In the genomic region with DNA sequence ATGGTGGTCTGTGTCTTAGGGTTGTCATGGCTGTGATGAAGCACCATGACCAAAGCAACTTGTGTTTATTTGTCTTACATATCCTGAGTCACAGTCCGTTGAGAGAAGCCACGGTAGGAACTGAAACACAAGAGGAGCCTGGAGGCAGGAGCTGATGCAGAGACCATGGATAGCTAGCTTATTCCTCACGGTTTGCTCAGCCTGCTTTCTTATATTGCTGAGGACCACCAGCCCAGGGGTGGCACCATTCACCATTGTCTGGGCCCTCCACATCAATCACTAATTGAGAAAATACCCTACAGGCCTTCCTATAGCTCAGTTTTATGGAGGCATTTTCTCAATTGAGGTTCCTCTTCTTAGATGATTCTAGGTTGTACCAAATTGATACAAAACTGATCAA, we compare ENCODE assay signal across 16 mouse cellular contexts.
"Had no signal": no experiment of that assay in that cellular context is flagged by ENCODE, and none has a peak within 500 bp of the region (broad histone marks: within the 10 kb centered on the region; RNA-seq: fewer than 3 reads in every experiment).

No protein-coding gene starts in this region.

- H3K27me3 ChIP-seq: neural tube, embryonic 13.5 days; neural tube, embryonic 15.5 days; stomach, embryonic 15.5 days had no signal

- H3K36me3 ChIP-seq: neural tube, embryonic 13.5 days; neural tube, embryonic 15.5 days; stomach, embryonic 15.5 days had no signal

- H3K4me2 ChIP-seq: neural tube, embryonic 13.5 days; neural tube, embryonic 15.5 days; stomach, embryonic 15.5 days had no signal

- DNase-seq: retina, postnatal 1 day; right cerebral cortex, adult 18-20 months; right cerebral cortex, postnatal 14 days; right cerebral cortex, postnatal 25 days; right cerebral cortex, postnatal 4 days; spleen, adult 18-20 months; thymus, adult 18-20 months; thymus, adult 2 months; thymus, postnatal 14 days; thymus, postnatal 25 days; thymus, postnatal 36 days; thymus, postnatal 4 days had no signal

- H3K9ac ChIP-seq: neural tube, embryonic 13.5 days; neural tube, embryonic 15.5 days; stomach, embryonic 15.5 days had no signal

- H3K4me1 ChIP-seq: neural tube, embryonic 13.5 days; neural tube, embryonic 15.5 days; stomach, embryonic 15.5 days had no signal

- H3K9me3 ChIP-seq: neural tube, embryonic 13.5 days; neural tube, embryonic 15.5 days; stomach, embryonic 15.5 days had no signal

- H3K4me3 ChIP-seq: neural tube, embryonic 13.5 days; neural tube, embryonic 15.5 days; stomach, embryonic 15.5 days had no signal

- H3K27ac ChIP-seq: neural tube, embryonic 13.5 days; neural tube, embryonic 15.5 days; stomach, embryonic 15.5 days; stomach, postnatal 0 days had no signal
